Mouse (Mus musculus) lung, embryonic 16.5 days (tissue): ENCODE results near the gene Gm8926. TPM values are rescaled to one million over a fixed set of nuclear protein-coding genes. Genes with fewer than 3 reads are reported as not detected.
"Not testable (repeated sequence)": the region's sequence is repeated elsewhere in the genome, so short reads cannot be mapped to it uniquely, and the experiment has no call there.

Source experiments
- ATAC-seq: fragments of 200-750 bp; cut with Nextera tagmentation; 2 replicates; pipeline ENCODE4 v1.8.0; 2017; ENCODE audit warnings: low read depth, mild to moderate bottlenecking, moderate library complexity
- H3K27ac ChIP-seq: fragments of 300-500 bp; sonication (generic); 2 replicates; pipeline ENCODE4 v1.5.1; 2014; ENCODE audit warnings: mild to moderate bottlenecking, control low read depth, low read length
- H3K27me3 ChIP-seq: fragments of 300-500 bp; sonication (generic); 2 replicates; pipeline ENCODE4 v1.6.1; 2014; ENCODE audit warnings: low read depth, low read length, mixed read lengths; ENCODE audit not compliant: control insufficient read depth, insufficient read depth
- H3K36me3 ChIP-seq: fragments of 300-500 bp; sonication (generic); 2 replicates; pipeline ENCODE4 v1.6.1; 2014; ENCODE audit warnings: low read length; ENCODE audit not compliant: control insufficient read depth, insufficient read depth
- H3K4me1 ChIP-seq: fragments of 300-500 bp; sonication (generic); replicated peaks from 2 replicates; pipeline ENCODE4 v1.6.1; 2014; ENCODE audit warnings: low read length, mixed read lengths; ENCODE audit not compliant: control insufficient read depth, insufficient read depth
- H3K4me2 ChIP-seq: fragments of 300-500 bp; sonication (generic); 2 replicates; pipeline ENCODE4 v1.6.1; 2014; ENCODE audit warnings: low read depth, low read length, control low read depth
- H3K4me3 ChIP-seq: fragments of 300-500 bp; sonication (generic); 2 replicates; pipeline ENCODE4 v1.5.1; 2014; ENCODE audit warnings: mild to moderate bottlenecking, low read length, control low read depth
- H3K9ac ChIP-seq: fragments of 300-500 bp; sonication (generic); 2 replicates; pipeline ENCODE4 v1.6.1; 2014; ENCODE audit warnings: low read length, control low read depth
- H3K9me3 ChIP-seq: fragments of 300-500 bp; sonication (generic); 2 replicates; pipeline ENCODE4 v1.6.1; 2016; ENCODE audit warnings: low read length; ENCODE audit not compliant: control insufficient read depth
- WGBS: fragments of 180-500 bp; shearing (Covaris S2); extraction: QIAGEN DNeasy Blood & Tissue Kit; methylation state at CpG from one replicate; pipeline ENCODE4 v1.1.7; 2014; 5-methylcytosine and 5-hydroxymethylcytosine counted together
- polyA plus RNA-seq: library from polyadenylated mRNA; unstranded; fragments of >200 nt; fragmentation: Nextera tagmentation; extraction: Ambion mirVana; gene quantifications from 2 replicates; pipeline ENCODE4 v1.2.1, GENCODE M21; 2015

Gm8926 gene
- not detected in 2 replicates for polyA plus RNA-seq

- not testable (repeated sequence) for H3K27ac ChIP-seq, H3K4me2 ChIP-seq, H3K36me3 ChIP-seq, ATAC-seq, H3K27me3 ChIP-seq, H3K4me3 ChIP-seq, H3K9ac ChIP-seq, H3K4me1 ChIP-seq, H3K9me3 ChIP-seq
- WGBS = 67% methylated on average over 1 of the region's 4 CpGs
Observed at GRCm38 (mm10) chr5:11770248-11770647, at the start of gene Gm8926. TSS of gene Gm8926 (plus strand) at chr5:11770548.

Other genes starting within 250 kb of the Gm8926 start
- gene Gm6460, start 175.6 kb upstream of the Gm8926 start, polyA plus RNA-seq = not detected in 2 replicates
- not detected in 2 replicates for gene Gm8922, start 88.6 kb upstream of the Gm8926 start, polyA plus RNA-seq
- gene Gm6465, start 75.0 kb downstream of the Gm8926 start, polyA plus RNA-seq = not detected in 2 replicates
- gene 4933402N22Rik, start 147.5 kb downstream of the Gm8926 start, polyA plus RNA-seq = not detected in 2 replicates